Mouse (Mus musculus) lung, adult 2 months (tissue): ENCODE results near the gene Pifo.

ENCODE experiments used
- CTCF ChIP-seq: fragments of 200-500 bp; IDR thresholded peaks from 2 replicates; pipeline ENCODE4 v1.5.1; 2011; ENCODE audit warnings: mild to moderate bottlenecking, low read length, control low read depth; ENCODE audit not compliant: insufficient read depth
- POLR2A ChIP-seq: fragments of 200-500 bp; IDR thresholded peaks from 2 replicates; pipeline ENCODE4 v1.6.1; 2011; ENCODE audit warnings: low read depth, mild to moderate bottlenecking, control low read depth, low read length, borderline replicate concordance; ENCODE audit errors: extremely low read depth

DNA sequence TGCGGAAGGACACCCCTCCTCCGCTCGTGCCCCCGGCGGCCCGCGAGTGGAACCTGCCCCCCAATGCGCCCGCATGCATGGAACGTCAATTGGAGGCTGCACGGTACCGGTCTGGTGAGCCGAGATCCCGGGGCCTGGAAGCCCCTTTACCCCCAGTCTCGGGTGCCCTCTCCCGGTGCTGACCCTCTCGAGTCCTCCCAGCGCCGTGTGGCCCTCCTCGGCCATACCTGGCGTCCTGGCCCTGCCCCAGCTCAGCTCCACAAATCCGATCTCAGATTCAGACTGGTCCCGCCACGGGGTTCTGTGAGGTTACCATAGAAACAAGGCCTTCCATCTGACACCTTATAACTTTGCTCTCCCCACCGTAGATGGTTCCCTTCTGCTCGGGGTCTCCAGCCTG, 54.9 kb downstream of the Pifo start:
- no peak for TF ChIP-seq CTCF
- TF ChIP-seq POLR2A, result no peak
